21 mouse cellular contexts compared by ENCODE assay signal in genomic region chr17:74512308-74512707, GRCm38 (mm10). TPM values are rescaled to one million over a fixed set of nuclear protein-coding genes. Genes with fewer than 3 reads are reported as not detected.
DNase-seq lines count a peak whose midpoint lies in the region; ATAC-seq and TF ChIP-seq lines count a peak whose summit lies in the region.
"Had no signal": no experiment of that assay in that cellular context is flagged by ENCODE, and none has a peak within 500 bp of the region (broad histone marks: within the 10 kb centered on the region; RNA-seq: fewer than 3 reads in every experiment).

No protein-coding gene starts in this region.

- H3K9me3 ChIP-seq in midbrain, embryonic 11.5 days (ENCODE audit: control insufficient read depth, low read length): no peaks in the 10 kb centered on the region
- no peaks in the 10 kb centered on the region for H3K9me3 ChIP-seq in midbrain, embryonic 10.5 days (replicated peaks)
- H3K9me3 ChIP-seq in forebrain, postnatal 0 days (ENCODE audit: low read length): no peaks in the 10 kb centered on the region
- H3K9me3 ChIP-seq: embryonic facial prominence, embryonic 10.5 days; embryonic facial prominence, embryonic 12.5 days; forebrain, embryonic 13.5 days; forebrain, embryonic 15.5 days had no signal

- H3K4me2 ChIP-seq in midbrain, embryonic 11.5 days: no peak overlapping the region
- H3K4me2 ChIP-seq in myocyte (ENCODE audit: low read depth): no peak overlapping the region
- H3K4me2 ChIP-seq in forebrain, postnatal 0 days (ENCODE audit: low read depth): no peak overlapping the region
- H3K4me2 ChIP-seq: embryonic facial prominence, embryonic 12.5 days; forebrain, embryonic 13.5 days; forebrain, embryonic 15.5 days had no signal

- no peak overlapping the region for H3K27ac ChIP-seq in midbrain, embryonic 11.5 days (ENCODE audit: low read depth, low read length)
- no peak overlapping the region for H3K27ac ChIP-seq in midbrain, embryonic 10.5 days (replicated peaks)
- no peak overlapping the region for H3K27ac ChIP-seq in forebrain, postnatal 0 days (ENCODE audit: low read depth, low read length)
- H3K27ac ChIP-seq: embryonic facial prominence, embryonic 10.5 days; embryonic facial prominence, embryonic 12.5 days; forebrain, embryonic 13.5 days; forebrain, embryonic 15.5 days had no signal

- H3K4me3 ChIP-seq in midbrain, embryonic 11.5 days (ENCODE audit: low read depth, low read length): no peak overlapping the region
- no peak overlapping the region for H3K4me3 ChIP-seq in midbrain, embryonic 10.5 days
- H3K4me3 ChIP-seq in C2C12 (ENCODE audit: insufficient read depth, poor library complexity, severe bottlenecking): no peak overlapping the region
- H3K4me3 ChIP-seq in myocyte: no peak overlapping the region
- no peak overlapping the region for H3K4me3 ChIP-seq in forebrain, postnatal 0 days (ENCODE audit: low read depth, low read length)
- H3K4me3 ChIP-seq: embryonic facial prominence, embryonic 10.5 days; embryonic facial prominence, embryonic 12.5 days; forebrain, embryonic 13.5 days; forebrain, embryonic 15.5 days had no signal

- H3K79me2 ChIP-seq in C2C12 (ENCODE audit: control insufficient read depth, insufficient read depth) (no peaks in the 10 kb centered on the region), myocyte (ENCODE audit: control insufficient read depth, insufficient read depth) (no peaks in the 10 kb centered on the region)

- no peak overlapping the region for H3ac ChIP-seq in C2C12 (ENCODE audit: control insufficient read depth, insufficient read length, low read depth)
- H3ac ChIP-seq in myocyte (ENCODE audit: control insufficient read depth, insufficient read length): no peak overlapping the region

- ATAC-seq in midbrain, embryonic 11.5 days (ENCODE audit: low FRiP score): no peak
- ATAC-seq in forebrain, postnatal 0 days: no peak
- ATAC-seq: activated CD4-positive, CD25-positive, alpha-beta regulatory T cell, adult 4 months; forebrain, embryonic 13.5 days; forebrain, embryonic 15.5 days; Patski had no signal

- H3K4me1 ChIP-seq in midbrain, embryonic 11.5 days (ENCODE audit: control insufficient read depth, insufficient read depth, low read length): no peaks in the 10 kb centered on the region
- no peaks in the 10 kb centered on the region for H3K4me1 ChIP-seq in midbrain, embryonic 10.5 days
- no peaks in the 10 kb centered on the region for H3K4me1 ChIP-seq in forebrain, postnatal 0 days (ENCODE audit: insufficient read depth)
- H3K4me1 ChIP-seq: embryonic facial prominence, embryonic 10.5 days; embryonic facial prominence, embryonic 12.5 days; forebrain, embryonic 13.5 days; forebrain, embryonic 15.5 days had no signal

- no peaks in the 10 kb centered on the region for H3K79me3 ChIP-seq in C2C12 (ENCODE audit: low read depth)

- no peaks in the 10 kb centered on the region for H3K36me3 ChIP-seq in midbrain, embryonic 11.5 days (ENCODE audit: control insufficient read depth, insufficient read depth, low read length)
- H3K36me3 ChIP-seq in midbrain, embryonic 10.5 days: no peaks in the 10 kb centered on the region
- H3K36me3 ChIP-seq in C2C12 (ENCODE audit: control insufficient read depth, insufficient read depth) (no peaks in the 10 kb centered on the region), myocyte (ENCODE audit: control insufficient read depth, insufficient read depth) (no peaks in the 10 kb centered on the region)
- no peaks in the 10 kb centered on the region for H3K36me3 ChIP-seq in forebrain, postnatal 0 days (ENCODE audit: insufficient read depth)
- H3K36me3 ChIP-seq: embryonic facial prominence, embryonic 10.5 days; embryonic facial prominence, embryonic 12.5 days; forebrain, embryonic 15.5 days had no signal

- DNase-seq in midbrain, embryonic 11.5 days (ENCODE audit: low spot score, missing footprints): peak; percentile 56
- no peak for DNase-seq in midbrain, embryonic 10.5 days (ENCODE audit: low spot score)
- DNase-seq in forebrain, postnatal 0 days: no peak
- no peak for DNase-seq in frontal cortex, postnatal 25 days (ENCODE audit: low spot score in 2 of 2)
- DNase-seq: adrenal gland, adult 8-10 months; adrenal gland, postnatal 14 days; adrenal gland, postnatal 36 days; B cell, adult 2 months; cerebellum, adult 11-12 months; cerebellum, adult 2 months; cerebellum, adult 9-10 months; cerebellum, postnatal 10 days; cerebellum, postnatal 25 days had no signal

- TF ChIP-seq CTCF in C2C12 (IDR thresholded peaks at IDR 0.05; ENCODE audit: control insufficient read depth, insufficient read depth, insufficient read length): no peak
- no peak for TF ChIP-seq CTCF in forebrain, postnatal 0 days (IDR thresholded peaks at IDR 0.05; ENCODE audit: low read depth)

- H3K9ac ChIP-seq in midbrain, embryonic 11.5 days (ENCODE audit: low read length): no peak overlapping the region
- H3K9ac ChIP-seq in forebrain, postnatal 0 days: no peak overlapping the region
- H3K9ac ChIP-seq: embryonic facial prominence, embryonic 12.5 days; forebrain, embryonic 13.5 days; forebrain, embryonic 15.5 days had no signal

- no peak for TF ChIP-seq POLR2A in myocyte (IDR thresholded peaks at IDR 0.05; ENCODE audit: insufficient read length, low read depth)

- no peaks in the 10 kb centered on the region for H3K27me3 ChIP-seq in midbrain, embryonic 11.5 days (ENCODE audit: control insufficient read depth, insufficient read depth, low read length)
- H3K27me3 ChIP-seq in midbrain, embryonic 10.5 days (ENCODE audit: low read depth, poor library complexity, severe bottlenecking): no peaks in the 10 kb centered on the region
- H3K27me3 ChIP-seq in C2C12 (ENCODE audit: control insufficient read depth, insufficient read depth, insufficient read length): no peaks in the 10 kb centered on the region
- H3K27me3 ChIP-seq in myocyte (ENCODE audit: control insufficient read depth, insufficient read depth, insufficient read length): no peaks in the 10 kb centered on the region
- H3K27me3 ChIP-seq in forebrain, postnatal 0 days (ENCODE audit: insufficient read depth, low read length): no peaks in the 10 kb centered on the region
- H3K27me3 ChIP-seq: embryonic facial prominence, embryonic 12.5 days; forebrain, embryonic 13.5 days; forebrain, embryonic 15.5 days; Patski had no signal

- 87% methylated on average over 2 of the region's 2 CpGs for WGBS in midbrain, embryonic 11.5 days
- 80% methylated on average over 2 of the region's 2 CpGs for WGBS in midbrain, embryonic 10.5 days
- WGBS in forebrain, postnatal 0 days: 93% methylated on average over 2 of the region's 2 CpGs

TF ChIP-seq in C2C12, 6 proteins besides CTCF, POLR2A, EP300 and RAD21:
- TF ChIP-seq USF1 (IDR thresholded peaks at IDR 0.05; ENCODE audit: low read depth) (no peak), MAX (IDR thresholded peaks at IDR 0.05) (no peak), MYOD1 (IDR thresholded peaks at IDR 0.05; ENCODE audit: control insufficient read depth, insufficient read length, low read depth) (peak; percentile 90)

TF ChIP-seq in myocyte, 11 proteins besides CTCF, POLR2A, EP300 and RAD21:
- TF ChIP-seq POLR2AphosphoS2 (IDR thresholded peaks at IDR 0.05; ENCODE audit: insufficient read length, low read depth) (no peak), CEBPB (IDR thresholded peaks at IDR 0.05; ENCODE audit: insufficient read depth, poor library complexity, severe bottlenecking) (no peak), TCF3 (IDR thresholded peaks at IDR 0.05; ENCODE audit: insufficient read length, low read depth) (no peak), USF1 (IDR thresholded peaks at IDR 0.05; ENCODE audit: low read depth) (no peak), MYOG (IDR thresholded peaks at IDR 0.05; ENCODE audit: control insufficient read depth in 1 of 3, insufficient read depth in 1 of 3, insufficient read length in 2 of 3, low read depth in 2 of 3) (peak; percentile 6 to 80 (median 36)), SRF (IDR thresholded peaks at IDR 0.05; ENCODE audit: control insufficient read depth, insufficient read length, low read depth) (no peak), TCF12 (IDR thresholded peaks at IDR 0.05; ENCODE audit: insufficient read depth, poor library complexity, severe bottlenecking) (no peak), MAX (IDR thresholded peaks at IDR 0.05; ENCODE audit: low read depth) (no peak), MYOD1 (IDR thresholded peaks at IDR 0.05; ENCODE audit: control insufficient read depth in 1 of 3, insufficient read length in 2 of 3, low read depth in 2 of 3) (peak in 2 of 3 experiments; percentile 74 to 84), REST (IDR thresholded peaks at IDR 0.05; ENCODE audit: insufficient read depth, insufficient read length) (no peak)

RNA-seq across cellular contexts. Expression of gene Birc6, which starts 15.8 kb away (rescaled TPM):
- 83.5 and 91.6 TPM in 2 replicates for polyA plus RNA-seq in midbrain, embryonic 11.5 days (2014; fragmentation: Nextera tagmentation; extraction: Ambion mirVana)
- polyA plus RNA-seq in midbrain, embryonic 10.5 days (2016; fragmentation: Nextera tagmentation; extraction: Ambion mirVana): 76.0 and 83.3 TPM in 2 replicates
- polyA plus RNA-seq in C2C12 (2012; fragmentation: generic; extraction: Trizol): 25.5 TPM
- 20.1 TPM for polyA plus RNA-seq in myocyte (2012; fragmentation: generic; extraction: Trizol)
- total RNA-seq in forebrain, postnatal 0 days (2014; rRNA removed): 103 and 121 TPM in 2 replicates
- polyA plus RNA-seq in forebrain, postnatal 0 days (2015; fragmentation: Nextera tagmentation; extraction: Ambion mirVana): 60.8 and 86.0 TPM in 2 replicates

RNA-seq across cellular contexts. Expression of gene Yipf4, which starts 23.0 kb away (rescaled TPM):
- 63.2 and 63.4 TPM in 2 replicates for polyA plus RNA-seq in midbrain, embryonic 11.5 days (2014; fragmentation: Nextera tagmentation; extraction: Ambion mirVana)
- polyA plus RNA-seq in midbrain, embryonic 10.5 days (2016; fragmentation: Nextera tagmentation; extraction: Ambion mirVana): 37.0 and 38.8 TPM in 2 replicates
- polyA plus RNA-seq in C2C12 (2012; fragmentation: generic; extraction: Trizol) (21.6 TPM), myocyte (2012; fragmentation: generic; extraction: Trizol) (20.0 TPM)
- total RNA-seq in forebrain, postnatal 0 days (2014; rRNA removed): 46.0 and 52.3 TPM in 2 replicates
- 50.7 and 51.7 TPM in 2 replicates for polyA plus RNA-seq in forebrain, postnatal 0 days (2015; fragmentation: Nextera tagmentation; extraction: Ambion mirVana)

RNA-seq across cellular contexts. Expression of gene Nlrc4, which starts 53.4 kb away (rescaled TPM):
- 0.21 and 0.22 TPM in 2 replicates for polyA plus RNA-seq in midbrain, embryonic 11.5 days (2014; fragmentation: Nextera tagmentation; extraction: Ambion mirVana)
- polyA plus RNA-seq in midbrain, embryonic 10.5 days (2016; fragmentation: Nextera tagmentation; extraction: Ambion mirVana): 0.20 and 0.22 TPM in 2 replicates
- polyA plus RNA-seq in C2C12 (2012; fragmentation: generic; extraction: Trizol) (0.01 TPM), myocyte (2012; fragmentation: generic; extraction: Trizol) (0.01 TPM)
- 0.15 and 0.19 TPM in 2 replicates for total RNA-seq in forebrain, postnatal 0 days (2014; rRNA removed)
- polyA plus RNA-seq in forebrain, postnatal 0 days (2015; fragmentation: Nextera tagmentation; extraction: Ambion mirVana): 0.20 and 0.23 TPM in 2 replicates
